Mouse (Mus musculus) limb, embryonic 14.5 days (tissue): Measurements from ENCODE around the gene Tmprss12. TPM values are rescaled to one million over a fixed set of nuclear protein-coding genes. Genes with fewer than 3 reads are reported as not detected.

Experiments
- ATAC-seq: fragments of 200-750 bp; cut with Nextera tagmentation; 2 replicates; pipeline ENCODE4 v1.8.0; 2017; ENCODE audit warnings: low read depth, moderate number of reproducible peaks, moderate TSS enrichment; ENCODE audit not compliant: low FRiP score
- DNase-seq: peaks from one replicate; pipeline ENCODE4 v3.0.0-alpha.2; 2015; ENCODE audit warnings: low spot score
- H3K27ac ChIP-seq: fragments of 300-500 bp; sonication (generic); replicated peaks from 2 replicates; pipeline ENCODE4 v1.5.1; 2014; ENCODE audit warnings: low read depth, mild to moderate bottlenecking, low read length, moderate library complexity, mixed read lengths
- H3K27me3 ChIP-seq: fragments of 300-500 bp; sonication (generic); 2 replicates; pipeline ENCODE4 v1.6.1; 2014; ENCODE audit warnings: low read length, mixed read lengths; ENCODE audit not compliant: control insufficient read depth, insufficient read depth
- H3K36me3 ChIP-seq: fragments of 300-500 bp; sonication (generic); 2 replicates; pipeline ENCODE4 v1.6.1; 2014; ENCODE audit warnings: mild to moderate bottlenecking, low read length, moderate library complexity, mixed read lengths; ENCODE audit not compliant: control insufficient read depth, insufficient read depth
- H3K4me1 ChIP-seq: fragments of 300-500 bp; sonication (generic); 2 replicates; pipeline ENCODE4 v1.6.1; 2014; ENCODE audit warnings: antibody characterized with exemption, low read length, mixed read lengths; ENCODE audit not compliant: control insufficient read depth, insufficient read depth
- H3K4me2 ChIP-seq: fragments of 300-500 bp; sonication (generic); replicated peaks from 2 replicates; pipeline ENCODE4 v1.6.1; 2014; ENCODE audit warnings: low read depth, mild to moderate bottlenecking, low read length, moderate library complexity; ENCODE audit not compliant: severe bottlenecking
- H3K4me3 ChIP-seq: fragments of 300-500 bp; sonication (generic); replicated peaks from 2 replicates; pipeline ENCODE4 v1.5.1; 2014; ENCODE audit warnings: low read length
- H3K9ac ChIP-seq: fragments of 300-500 bp; sonication (generic); 2 replicates; pipeline ENCODE4 v1.6.1; 2014; ENCODE audit warnings: mild to moderate bottlenecking, low read depth, low read length, moderate library complexity; ENCODE audit not compliant: severe bottlenecking
- H3K9me3 ChIP-seq: fragments of 300-500 bp; sonication (generic); 2 replicates; pipeline ENCODE4 v1.6.1; 2016; ENCODE audit warnings: low read length; ENCODE audit not compliant: control insufficient read depth
- POLR2A ChIP-seq: fragments of 200-500 bp; IDR thresholded peaks from 2 replicates; pipeline ENCODE4 v1.8.0; 2012; ENCODE audit warnings: inconsistent platforms, mild to moderate bottlenecking, moderate library complexity, borderline replicate concordance; ENCODE audit not compliant: insufficient read depth, insufficient read length; ENCODE audit errors: extremely low read depth
- WGBS: fragments of 180-500 bp; shearing (Covaris S2); extraction: QIAGEN DNeasy Blood & Tissue Kit; methylation state at CpG from one replicate; pipeline ENCODE4 v1.1.7; 2014; 5-methylcytosine and 5-hydroxymethylcytosine counted together
- polyA plus RNA-seq, 2 experiments: library from polyadenylated mRNA; depleted of rRNA in 1 of 2; stranded (reverse) in 1 of 2; unstranded in 1 of 2; fragments of >200 nt; fragmentation: Nextera tagmentation in 1 of 2; extraction: Ambion mirVana in 1 of 2; gene quantifications; 2 replicates each; pipeline versions ENCODE4 v1.2.1 to v1.2.3; 2012 to 2014

Tmprss12 gene
- polyA plus RNA-seq (2012; rRNA removed) = not detected in 2 replicates
- not detected in 2 replicates for polyA plus RNA-seq (2014; fragmentation: Nextera tagmentation; extraction: Ambion mirVana)

DNA sequence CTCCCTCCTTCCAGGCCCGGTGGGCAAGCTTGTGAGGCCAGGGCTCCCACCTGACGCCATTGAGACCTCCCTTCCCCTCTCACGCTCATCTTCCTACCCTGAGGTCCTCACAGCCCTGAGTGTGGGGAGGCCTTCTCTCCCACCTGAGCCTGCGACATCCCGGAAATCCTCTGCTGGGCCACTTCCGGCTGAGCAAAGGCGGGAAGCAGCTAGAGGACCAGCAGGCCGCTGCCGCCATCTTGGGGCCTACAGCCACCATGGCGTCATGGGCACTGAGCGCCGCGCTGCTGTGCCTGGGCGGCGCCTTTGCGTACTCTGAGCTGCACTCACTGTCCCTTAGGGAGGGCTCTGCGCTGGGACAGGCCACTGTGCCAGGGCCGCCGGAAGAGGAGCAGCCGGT is at the start of gene Tmprss12:
Gene Tmprss12 (plus strand): TSS at position 212 of the 400 bp plus-strand sequence.
- Histone ChIP-seq H3K27ac (no peak within 1 kb of the TSS), H3K36me3 (no peaks in the 10 kb centered on the region), H3K9me3 (no peaks in the 10 kb centered on the region), H3K4me3 (no peak within 1 kb of the TSS), H3K27me3 (no peaks in the 10 kb centered on the region), H3K9ac (no peak within 1 kb of the TSS), H3K4me2 (no peak within 1 kb of the TSS), H3K4me1 (no peaks in the 10 kb centered on the region)
- DNase-seq (no peak), ATAC-seq (no peak)
- no peak for TF ChIP-seq POLR2A
- 95% methylated on average over 20 of the region's 20 CpGs for WGBS

DNA sequence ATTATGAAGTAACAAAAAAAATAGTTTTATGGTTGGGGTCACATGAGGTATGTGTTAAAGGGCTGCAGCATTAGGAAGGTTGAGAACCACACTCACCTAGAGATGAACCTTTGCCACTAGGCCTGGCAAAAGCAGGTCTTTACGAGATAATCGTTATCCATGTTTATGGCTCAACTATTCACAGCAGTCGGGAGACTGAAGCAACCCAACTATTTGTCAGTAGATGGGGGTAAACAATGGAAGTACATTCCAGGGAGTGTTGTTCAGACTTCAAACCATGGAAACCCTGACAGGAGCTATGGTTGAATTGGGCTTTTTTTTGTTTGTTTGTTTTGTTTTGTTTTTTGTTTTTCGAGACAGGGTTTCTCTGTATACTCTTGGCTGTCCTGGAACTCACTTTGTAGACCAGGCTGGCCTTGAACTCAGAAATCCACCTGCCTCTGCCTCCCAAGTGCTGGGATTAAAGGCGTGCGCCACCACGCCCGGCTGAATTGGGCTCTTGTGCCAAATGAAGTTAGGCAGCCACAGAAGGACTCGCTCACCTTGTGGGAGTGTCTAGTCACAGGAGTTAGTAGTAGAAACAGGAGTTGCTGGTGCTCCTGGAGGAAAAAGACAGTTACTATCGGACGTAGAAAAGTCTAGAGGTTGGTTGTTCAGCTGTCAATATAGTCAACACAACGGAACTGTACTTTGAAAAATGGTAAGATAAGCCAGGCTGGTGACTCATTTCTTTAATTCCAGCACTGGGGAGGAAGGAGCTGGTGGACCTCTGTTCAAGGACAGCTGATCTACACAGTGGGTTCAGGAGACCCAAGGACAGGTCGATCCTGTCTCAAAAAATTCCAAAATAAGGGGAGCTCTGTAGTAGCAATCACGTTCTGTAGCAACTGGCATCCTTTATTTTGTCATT is 48.8 kb upstream of the Tmprss12 start:
- Histone ChIP-seq H3K9ac (no peak overlapping the region), H3K4me1 (peaks cover 8% of the 10 kb centered on the region), H3K27ac (no peak overlapping the region), H3K4me2 (no peak overlapping the region), H3K36me3 (peaks cover 36% of the 10 kb centered on the region), H3K9me3 (no peaks in the 10 kb centered on the region), H3K4me3 (no peak overlapping the region), H3K27me3 (no peaks in the 10 kb centered on the region)
- ATAC-seq (no peak), DNase-seq (no peak)
- WGBS = 86% methylated on average over 14 of the region's 14 CpGs
- TF ChIP-seq POLR2A = no peak

DNA sequence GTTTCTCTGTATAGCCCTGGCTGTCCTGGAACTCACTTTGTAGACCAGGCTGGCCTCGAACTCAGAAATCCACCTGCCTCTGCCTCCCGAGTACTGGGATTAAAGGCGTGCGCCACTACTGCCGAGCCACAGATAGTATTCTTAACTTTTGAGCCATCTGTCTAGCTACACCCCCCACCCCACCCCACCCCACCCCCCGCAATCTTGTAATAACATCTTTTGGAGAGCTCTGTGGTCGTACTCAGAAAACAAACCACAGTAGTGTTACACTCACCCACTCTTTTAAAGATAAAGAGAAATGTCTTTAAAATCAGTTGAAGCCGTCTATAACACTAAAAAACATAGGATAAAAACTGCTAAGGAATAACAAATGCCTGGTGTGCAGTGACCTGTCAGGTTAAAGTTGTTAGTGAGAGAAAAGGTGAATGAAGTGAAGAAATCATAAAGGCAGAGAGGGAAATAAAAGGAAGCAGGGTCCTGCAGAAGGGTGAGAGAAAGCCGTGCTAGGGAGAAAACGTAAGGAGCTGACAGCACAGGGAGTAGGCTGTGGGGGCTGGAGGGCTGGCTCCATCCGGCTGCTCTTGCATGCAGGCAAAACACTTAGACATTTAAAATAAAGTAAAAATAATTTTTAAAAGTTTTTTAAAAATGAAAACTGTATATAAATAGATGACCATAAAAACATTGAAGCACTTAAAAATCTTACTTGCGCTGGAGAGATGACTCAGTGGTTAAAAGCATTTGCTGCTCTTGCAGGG is 45.2 kb upstream of the Tmprss12 start:
- ATAC-seq (no peak), DNase-seq (no peak)
- Histone ChIP-seq H3K27ac (no peak overlapping the region), H3K4me3 (no peak overlapping the region), H3K4me1 (no peaks in the 10 kb centered on the region), H3K27me3 (no peaks in the 10 kb centered on the region), H3K36me3 (peaks cover 67% of the 10 kb centered on the region), H3K9me3 (no peaks in the 10 kb centered on the region), H3K4me2 (no peak overlapping the region), H3K9ac (no peak overlapping the region)
- no peak for TF ChIP-seq POLR2A
- WGBS = 90% methylated on average over 12 of the region's 12 CpGs

DNA sequence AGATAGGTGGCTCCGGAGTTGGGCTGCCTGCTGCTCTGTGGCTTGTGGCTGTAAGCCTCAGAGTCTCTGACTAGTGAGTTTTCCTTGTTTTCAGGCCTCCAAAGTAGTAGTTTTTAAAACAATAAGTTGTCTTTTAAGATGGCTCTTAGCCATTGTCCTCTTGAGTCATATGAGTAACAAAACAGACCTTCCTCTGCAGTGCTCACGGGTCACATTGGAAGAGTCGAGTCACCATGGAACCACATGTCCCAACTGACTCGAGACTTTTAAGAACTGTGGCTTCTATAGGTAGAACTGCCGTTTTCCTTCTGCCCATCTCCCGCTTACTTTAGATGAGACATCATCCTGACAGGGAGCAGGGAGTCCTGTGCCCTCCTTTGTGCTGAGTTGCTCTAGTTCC is 43.7 kb upstream of the Tmprss12 start:
- no peak overlapping the region for H3K4me3 ChIP-seq
- H3K4me2 ChIP-seq = no peak overlapping the region
- no peak overlapping the region for H3K9ac ChIP-seq
- H3K36me3 ChIP-seq = peaks cover 81% of the 10 kb centered on the region
- no peak for DNase-seq
- no peaks in the 10 kb centered on the region for H3K4me1 ChIP-seq
- 88% methylated on average over 6 of the region's 6 CpGs for WGBS
- no peaks in the 10 kb centered on the region for H3K9me3 ChIP-seq
- H3K27ac ChIP-seq = no peak overlapping the region
- H3K27me3 ChIP-seq = no peaks in the 10 kb centered on the region
- ATAC-seq = no peak
- TF ChIP-seq POLR2A = no peak

DNA sequence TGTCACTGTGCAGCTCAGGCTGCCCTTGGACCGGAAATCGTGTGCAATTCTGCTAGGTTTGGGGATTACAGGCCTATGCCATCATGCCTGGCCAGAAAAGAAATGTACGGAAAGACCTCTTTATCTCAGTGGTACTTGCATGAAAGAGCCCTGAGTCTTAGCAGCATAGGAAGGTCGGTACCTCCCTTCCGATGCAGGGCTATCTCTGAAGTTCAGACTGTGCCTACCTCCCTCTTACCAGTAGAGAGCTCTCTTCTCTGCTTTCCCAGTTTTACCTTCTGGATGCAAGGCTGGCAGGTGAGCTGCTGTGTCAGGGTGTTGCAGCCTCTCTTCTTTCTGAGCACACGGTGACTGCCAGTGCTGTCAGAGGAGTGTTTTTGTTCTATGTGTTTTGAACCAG is 38.9 kb upstream of the Tmprss12 start:
- no peak for ATAC-seq

More for the DNA sequence above, 38.9 kb upstream of the Tmprss12 start:
- Histone ChIP-seq H3K27ac (no peak overlapping the region), H3K36me3 (peaks cover 89% of the 10 kb centered on the region), H3K9ac (no peak overlapping the region), H3K9me3 (no peaks in the 10 kb centered on the region), H3K27me3 (no peaks in the 10 kb centered on the region), H3K4me1 (no peaks in the 10 kb centered on the region), H3K4me3 (no peak overlapping the region), H3K4me2 (no peak overlapping the region)
- no peak for TF ChIP-seq POLR2A
- WGBS = 93% methylated on average over 6 of the region's 6 CpGs
- no peak for DNase-seq
